Mouse (Mus musculus): ENCODE results near the gene Rgs16.

GRCm38 (mm10) chr1:153778205-153778604, 38.1 kb downstream of the Rgs16 start:
- TF ChIP-seq CTCF (conservative IDR thresholded peaks at IDR 0.05; ENCODE audit: low read length) = no peak
- no peak for TF ChIP-seq NANOG (IDR thresholded peaks at IDR 0.05; ENCODE audit: borderline replicate concordance, low read length)

All from E14TG2a.4 (cell line).